In the genomic region with DNA sequence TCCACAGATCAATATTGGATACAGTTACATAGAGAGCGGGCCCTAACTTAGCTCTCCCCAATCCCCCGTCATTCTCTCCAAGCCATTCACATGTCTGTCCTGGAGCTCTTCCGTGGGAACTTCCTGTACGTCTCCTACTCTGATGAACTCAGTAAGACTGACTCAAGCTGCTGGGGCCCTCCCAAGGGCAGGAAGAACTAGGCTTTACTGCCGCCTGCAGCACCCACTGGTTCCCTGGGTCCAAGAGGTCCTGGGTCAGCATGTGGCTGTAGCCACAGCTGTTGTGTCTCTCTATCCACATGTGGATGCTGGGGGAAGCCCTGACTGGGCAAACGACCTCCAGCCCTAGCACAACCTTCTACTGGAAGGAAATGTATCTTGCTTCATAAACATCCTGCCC, we compare ENCODE assay signal across 19 mouse cellular contexts. TPM values are rescaled to one million over a fixed set of nuclear protein-coding genes. Genes with fewer than 3 reads are reported as not detected.
"Had no signal": no experiment of that assay in that cellular context is flagged by ENCODE, and none has a peak within 500 bp of the region (broad histone marks: within the 10 kb centered on the region; RNA-seq: fewer than 3 reads in every experiment).

No protein-coding gene starts in this region.

- H3K4me1 ChIP-seq: limb, embryonic 12.5 days; liver, embryonic 13.5 days; neural tube, embryonic 12.5 days; stomach, embryonic 15.5 days had no signal

- H3K4me3 ChIP-seq: layer of hippocampus, adult 2 months; limb, embryonic 12.5 days; liver, embryonic 13.5 days; neural tube, embryonic 12.5 days; stomach, embryonic 15.5 days had no signal

- DNase-seq: kidney, adult 9 months; liver; liver, embryonic 13.5 days; liver, postnatal 0 days; midbrain, embryonic 14.5 days; retina, postnatal 1 day; right cerebral cortex, postnatal 4 days; spleen, adult 18-20 months; thymus, adult 2 months; thymus, postnatal 36 days had no signal

- ATAC-seq: intestine, postnatal 0 days; liver, postnatal 0 days had no signal

RNA-seq across cellular contexts. Expression of gene Tmigd1, which starts 27.2 kb away (rescaled TPM):
- total RNA-seq: layer of hippocampus, adult 2 months; layer of hippocampus, postnatal 10 days; left cerebral cortex, postnatal 36 days; megakaryocyte progenitor cell, adult 5-6 weeks had no signal
- polyA plus RNA-seq: limb, embryonic 12.5 days; liver, embryonic 13.5 days; liver, postnatal 0 days; neural tube, embryonic 12.5 days; testis, adult 2 months had no signal
